11 mouse cellular contexts compared by ENCODE assay signal in genomic region chr15:57616880-57617391, GRCm38 (mm10).
DNase-seq lines count a peak whose midpoint lies in the region; ATAC-seq lines count a peak whose summit lies in the region.
"Had no signal": no experiment of that assay in that cellular context is flagged by ENCODE, and none has a peak within 500 bp of the region (broad histone marks: within the 10 kb centered on the region; RNA-seq: fewer than 3 reads in every experiment).

No protein-coding gene starts in this region.

- peak; percentile 6 for DNase-seq in embryo, embryonic 10.5 days (ENCODE audit: low spot score)
- DNase-seq in embryo, embryonic 9.5 days (ENCODE audit: extremely low spot score): no peak
- DNase-seq in midbrain, embryonic 14.5 days: peak; percentile 7
- no peak for DNase-seq in midbrain, embryonic 10.5 days (ENCODE audit: low spot score)
- peak; percentile 62 for DNase-seq in gastrocnemius, postnatal 14 days
- peak; percentile 16 to 37 for DNase-seq in kidney, postnatal 4 days
- DNase-seq in spleen, postnatal 4 days (ENCODE audit: low spot score in 2 of 2): no peak
- no peak for DNase-seq in thymus, postnatal 36 days
- DNase-seq: adrenal gland, postnatal 25 days; thymus, adult 18-20 months had no signal

- no peak overlapping the region for H3K27ac ChIP-seq in midbrain, embryonic 14.5 days (replicated peaks; ENCODE audit: low read depth, low read length)
- H3K27ac ChIP-seq in midbrain, embryonic 10.5 days (replicated peaks): no peak overlapping the region

- intact Hi-C loops in gastrocnemius, postnatal 14 days (cut with DNase I; ENCODE audit: low total_unique reads): no loop called here

- no peaks in the 10 kb centered on the region for H3K36me3 ChIP-seq in midbrain, embryonic 14.5 days (ENCODE audit: control insufficient read depth, insufficient read depth, low read length)
- H3K36me3 ChIP-seq in midbrain, embryonic 10.5 days: no peaks in the 10 kb centered on the region

- no peak for ATAC-seq in midbrain, embryonic 14.5 days (ENCODE audit: low FRiP score, low TSS enrichment)
- ATAC-seq: lung, postnatal 0 days had no signal

- H3K4me3 ChIP-seq in midbrain, embryonic 14.5 days (replicated peaks; ENCODE audit: low read depth, low read length): no peak overlapping the region
- H3K4me3 ChIP-seq in midbrain, embryonic 10.5 days: no peak overlapping the region

- H3K4me2 ChIP-seq in midbrain, embryonic 14.5 days (ENCODE audit: low read length): no peak overlapping the region

- WGBS in midbrain, embryonic 14.5 days: 49% methylated on average over 11 of the region's 11 CpGs
- WGBS in midbrain, embryonic 10.5 days: 58% methylated on average over 11 of the region's 11 CpGs

- no peaks in the 10 kb centered on the region for H3K27me3 ChIP-seq in midbrain, embryonic 14.5 days (ENCODE audit: control insufficient read depth, insufficient read depth, low read length)
- H3K27me3 ChIP-seq in midbrain, embryonic 10.5 days (ENCODE audit: low read depth, poor library complexity, severe bottlenecking): no peaks in the 10 kb centered on the region

- H3K4me1 ChIP-seq in midbrain, embryonic 14.5 days (ENCODE audit: control insufficient read depth, insufficient read depth, low read length): no peaks in the 10 kb centered on the region
- H3K4me1 ChIP-seq in midbrain, embryonic 10.5 days: no peaks in the 10 kb centered on the region

- H3K9ac ChIP-seq in midbrain, embryonic 14.5 days (replicated peaks; ENCODE audit: low read length): no peak overlapping the region

- no peaks in the 10 kb centered on the region for H3K9me3 ChIP-seq in midbrain, embryonic 14.5 days (ENCODE audit: control insufficient read depth, low read length)
- no peaks in the 10 kb centered on the region for H3K9me3 ChIP-seq in midbrain, embryonic 10.5 days (replicated peaks)

Comparison
In these comparisons a context has a peak if more than half of its experiments do, and no peak if none do; other contexts are left out.
1. DNase-seq: peak in embryo, embryonic 10.5 days (single experiment), midbrain, embryonic 14.5 days (single experiment), gastrocnemius, postnatal 14 days (single experiment) and kidney, postnatal 4 days (2 of 2); none in embryo, embryonic 9.5 days (single experiment), midbrain, embryonic 10.5 days (single experiment), spleen, postnatal 4 days (0 of 2) and thymus, postnatal 36 days (0 of 2).